Mouse (Mus musculus): ENCODE results near the gene Fam20b. TPM values are rescaled to one million over a fixed set of nuclear protein-coding genes. Genes with fewer than 3 reads are reported as not detected.

Gene Fam20b
- polyA plus RNA-seq, 1 experiment from 2014 or later = 28.5 TPM

GRCm38 (mm10) chr1:156734019-156734418 lies 15.1 kb upstream of the Fam20b start:
- H3K27ac ChIP-seq (ENCODE audit: low read depth, low read length) = no peak overlapping the region
- H3K9me3 ChIP-seq (ENCODE audit: control insufficient read depth, low read length) = no peaks in the 10 kb centered on the region
- H3K4me1 ChIP-seq (ENCODE audit: control insufficient read depth, insufficient read depth, low read length) = no peaks in the 10 kb centered on the region
- 67% methylated on average over 3 of the region's 3 CpGs for WGBS
- H3K27me3 ChIP-seq (ENCODE audit: control insufficient read depth, insufficient read depth, low read length) = no peaks in the 10 kb centered on the region
- no peaks in the 10 kb centered on the region for H3K36me3 ChIP-seq (ENCODE audit: control insufficient read depth, insufficient read depth, low read length)
- no peak for ATAC-seq (ENCODE audit: low read depth)
- no peak overlapping the region for H3K9ac ChIP-seq (replicated peaks; ENCODE audit: low read depth, low read length)
- H3K4me3 ChIP-seq (ENCODE audit: low read depth, low read length) = no peak overlapping the region
- H3K4me2 ChIP-seq (ENCODE audit: low read depth, low read length) = no peak overlapping the region

- Histone ChIP-seq H3K9ac (replicated peaks; ENCODE audit: low read depth, low read length) (no peak overlapping the region), H3K36me3 (ENCODE audit: control insufficient read depth, insufficient read depth, low read length) (no peaks in the 10 kb centered on the region), H3K4me3 (ENCODE audit: low read depth, low read length) (no peak overlapping the region), H3K9me3 (ENCODE audit: control insufficient read depth, low read length) (no peaks in the 10 kb centered on the region), H3K27ac (ENCODE audit: low read depth, low read length) (no peak overlapping the region), H3K27me3 (ENCODE audit: control insufficient read depth, insufficient read depth, low read length) (no peaks in the 10 kb centered on the region), H3K4me2 (ENCODE audit: low read depth, low read length) (no peak overlapping the region), H3K4me1 (ENCODE audit: control insufficient read depth, insufficient read depth, low read length) (no peaks in the 10 kb centered on the region)
- ATAC-seq (ENCODE audit: low read depth) = no peak
- WGBS = 90% methylated on average over 9 of the region's 9 CpGs
These were observed 14.7 kb upstream of the Fam20b start for GRCm38 (mm10) chr1:156733559-156733958.

- 90% methylated on average over 5 of the region's 5 CpGs for WGBS
- Histone ChIP-seq H3K4me2 (ENCODE audit: low read depth, low read length) (no peak overlapping the region), H3K4me1 (ENCODE audit: control insufficient read depth, insufficient read depth, low read length) (no peaks in the 10 kb centered on the region), H3K9ac (replicated peaks; ENCODE audit: low read depth, low read length) (no peak overlapping the region), H3K4me3 (ENCODE audit: low read depth, low read length) (no peak overlapping the region), H3K9me3 (ENCODE audit: control insufficient read depth, low read length) (no peaks in the 10 kb centered on the region), H3K36me3 (ENCODE audit: control insufficient read depth, insufficient read depth, low read length) (no peaks in the 10 kb centered on the region), H3K27ac (ENCODE audit: low read depth, low read length) (no peak overlapping the region), H3K27me3 (ENCODE audit: control insufficient read depth, insufficient read depth, low read length) (no peaks in the 10 kb centered on the region)
- no peak for ATAC-seq (ENCODE audit: low read depth)
These were observed 14.1 kb upstream of the Fam20b start for GRCm38 (mm10) chr1:156732996-156733395.

- H3K4me1 ChIP-seq (ENCODE audit: control insufficient read depth, insufficient read depth, low read length) = no peaks in the 10 kb centered on the region
- no peak overlapping the region for H3K9ac ChIP-seq (replicated peaks; ENCODE audit: low read depth, low read length)
- H3K27ac ChIP-seq (ENCODE audit: low read depth, low read length) = no peak overlapping the region
- H3K36me3 ChIP-seq (ENCODE audit: control insufficient read depth, insufficient read depth, low read length) = no peaks in the 10 kb centered on the region
- no peaks in the 10 kb centered on the region for H3K9me3 ChIP-seq (ENCODE audit: control insufficient read depth, low read length)
- H3K4me3 ChIP-seq (ENCODE audit: low read depth, low read length) = no peak overlapping the region
- no peaks in the 10 kb centered on the region for H3K27me3 ChIP-seq (ENCODE audit: control insufficient read depth, insufficient read depth, low read length)
- WGBS = 61% methylated on average over 9 of the region's 9 CpGs
- no peak overlapping the region for H3K4me2 ChIP-seq (ENCODE audit: low read depth, low read length)
- no peak for ATAC-seq (ENCODE audit: low read depth)
These were observed 11.9 kb upstream of the Fam20b start for GRCm38 (mm10) chr1:156730802-156731201.

GRCm38 (mm10) chr1:156727234-156728108 lies 8.6 kb upstream of the Fam20b start:
- 83% methylated on average over 13 of the region's 14 CpGs for WGBS
- H3K27me3 ChIP-seq (ENCODE audit: control insufficient read depth, insufficient read depth, low read length) = no peaks in the 10 kb centered on the region
- H3K36me3 ChIP-seq (ENCODE audit: control insufficient read depth, insufficient read depth, low read length) = no peaks in the 10 kb centered on the region
- ATAC-seq (ENCODE audit: low read depth) = no peak
- H3K9me3 ChIP-seq (ENCODE audit: control insufficient read depth, low read length) = no peaks in the 10 kb centered on the region
- no peak overlapping the region for H3K9ac ChIP-seq (replicated peaks; ENCODE audit: low read depth, low read length)
- no peaks in the 10 kb centered on the region for H3K4me1 ChIP-seq (ENCODE audit: control insufficient read depth, insufficient read depth, low read length)
- H3K4me2 ChIP-seq (ENCODE audit: low read depth, low read length) = no peak overlapping the region
- no peak overlapping the region for H3K27ac ChIP-seq (ENCODE audit: low read depth, low read length)
- H3K4me3 ChIP-seq (ENCODE audit: low read depth, low read length) = no peak overlapping the region

GRCm38 (mm10) chr1:156722089-156722488 lies 3.2 kb upstream of the Fam20b start:
- Histone ChIP-seq H3K27ac (ENCODE audit: low read depth, low read length) (no peak overlapping the region), H3K9ac (replicated peaks; ENCODE audit: low read depth, low read length) (no peak overlapping the region), H3K9me3 (ENCODE audit: control insufficient read depth, low read length) (no peaks in the 10 kb centered on the region), H3K4me1 (ENCODE audit: control insufficient read depth, insufficient read depth, low read length) (peaks cover 8% of the 10 kb centered on the region; the same call in 1 of the 2 replicates), H3K27me3 (ENCODE audit: control insufficient read depth, insufficient read depth, low read length) (no peaks in the 10 kb centered on the region), H3K4me3 (ENCODE audit: low read depth, low read length) (no peak overlapping the region), H3K4me2 (ENCODE audit: low read depth, low read length) (no peak overlapping the region), H3K36me3 (ENCODE audit: control insufficient read depth, insufficient read depth, low read length) (no peaks in the 10 kb centered on the region)
- ATAC-seq (ENCODE audit: low read depth) = no peak
- 70% methylated on average over 6 of the region's 6 CpGs for WGBS

- H3K36me3 ChIP-seq (ENCODE audit: control insufficient read depth, insufficient read depth, low read length) = no peaks in the 10 kb centered on the region
- no peak overlapping the region for H3K4me2 ChIP-seq (ENCODE audit: low read depth, low read length)
- H3K9me3 ChIP-seq (ENCODE audit: control insufficient read depth, low read length) = no peaks in the 10 kb centered on the region
- no peak overlapping the region for H3K27ac ChIP-seq (ENCODE audit: low read depth, low read length)
- 47% methylated on average over 4 of the region's 4 CpGs for WGBS
- no peaks in the 10 kb centered on the region for H3K27me3 ChIP-seq (ENCODE audit: control insufficient read depth, insufficient read depth, low read length)
- H3K9ac ChIP-seq (replicated peaks; ENCODE audit: low read depth, low read length) = no peak overlapping the region
- H3K4me1 ChIP-seq (ENCODE audit: control insufficient read depth, insufficient read depth, low read length) = peaks cover 8% of the 10 kb centered on the region; the same call in 1 of the 2 replicates
- ATAC-seq (ENCODE audit: low read depth) = no peak
- no peak overlapping the region for H3K4me3 ChIP-seq (ENCODE audit: low read depth, low read length)
These were observed 1.2 kb upstream of the Fam20b start for GRCm38 (mm10) chr1:156720046-156720445.

GRCm38 (mm10) chr1:156718286-156718949 lies 468 bp downstream of the Fam20b start:
- Histone ChIP-seq H3K4me1 (ENCODE audit: control insufficient read depth, insufficient read depth, low read length) (peaks cover 8% of the 10 kb centered on the region; the same call in 1 of the 2 replicates), H3K27ac (ENCODE audit: low read depth, low read length) (peak overlapping the region; percentile 88), H3K9ac (replicated peaks; ENCODE audit: low read depth, low read length) (peak overlapping the region; percentile 93), H3K27me3 (ENCODE audit: control insufficient read depth, insufficient read depth, low read length) (no peaks in the 10 kb centered on the region), H3K4me2 (ENCODE audit: low read depth, low read length) (peak overlapping the region; percentile 63), H3K36me3 (ENCODE audit: control insufficient read depth, insufficient read depth, low read length) (no peaks in the 10 kb centered on the region), H3K9me3 (ENCODE audit: control insufficient read depth, low read length) (no peaks in the 10 kb centered on the region), H3K4me3 (ENCODE audit: low read depth, low read length) (peak overlapping the region; percentile 91)
- WGBS = under 1% methylated on average over 49 of the region's 73 CpGs
- peak; percentile 88 for ATAC-seq (ENCODE audit: low read depth)

- Histone ChIP-seq H3K27ac (ENCODE audit: low read depth, low read length) (peak overlapping the region; percentile 88), H3K9me3 (ENCODE audit: control insufficient read depth, low read length) (no peaks in the 10 kb centered on the region), H3K4me1 (ENCODE audit: control insufficient read depth, insufficient read depth, low read length) (peaks cover 8% of the 10 kb centered on the region; the same call in 1 of the 2 replicates), H3K4me3 (ENCODE audit: low read depth, low read length) (peak overlapping the region; percentile 91), H3K4me2 (ENCODE audit: low read depth, low read length) (peak overlapping the region; percentile 63), H3K27me3 (ENCODE audit: control insufficient read depth, insufficient read depth, low read length) (no peaks in the 10 kb centered on the region), H3K9ac (replicated peaks; ENCODE audit: low read depth, low read length) (peak overlapping the region; percentile 93), H3K36me3 (ENCODE audit: control insufficient read depth, insufficient read depth, low read length) (no peaks in the 10 kb centered on the region)
- ATAC-seq (ENCODE audit: low read depth) = peak; percentile 4; the same call in 1 of the 2 replicates
- 4% methylated on average over 13 of the region's 13 CpGs for WGBS
These were observed 1.1 kb downstream of the Fam20b start for GRCm38 (mm10) chr1:156717751-156718285.
